Mouse (Mus musculus): Measurements from ENCODE around the gene S1pr1.

DNA sequence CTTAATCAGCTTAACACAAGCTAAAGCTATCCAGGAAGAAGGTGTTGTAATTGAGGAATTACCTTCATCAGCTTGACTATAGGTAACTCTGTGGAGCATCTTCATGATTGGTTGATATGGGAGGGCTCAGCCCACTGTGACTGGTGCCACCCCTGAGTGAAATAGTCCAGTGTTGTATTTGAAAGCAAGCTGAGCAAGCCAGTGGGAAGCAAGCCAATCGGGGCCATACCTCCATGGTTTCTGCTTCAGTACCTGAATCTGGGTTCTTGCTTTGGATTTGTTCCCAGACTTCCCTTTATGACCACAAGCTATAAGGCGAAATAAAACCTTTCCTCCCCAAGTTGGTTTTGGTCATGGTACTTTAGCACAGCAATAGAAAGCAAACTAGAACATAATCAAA, 47.7 kb downstream of the S1pr1 start:
- TF ChIP-seq CTCF (IDR thresholded peaks at IDR 0.05; ENCODE audit: low read depth) (no peak), EP300 (IDR thresholded peaks at IDR 0.05; ENCODE audit: low read depth) (no peak)
